Mouse (Mus musculus): Measurements from ENCODE around the gene Itgal.
"Not testable (repeated sequence)": the region's sequence is repeated elsewhere in the genome, so short reads cannot be mapped to it uniquely, and the experiment has no call there.

Itgal gene

DNA sequence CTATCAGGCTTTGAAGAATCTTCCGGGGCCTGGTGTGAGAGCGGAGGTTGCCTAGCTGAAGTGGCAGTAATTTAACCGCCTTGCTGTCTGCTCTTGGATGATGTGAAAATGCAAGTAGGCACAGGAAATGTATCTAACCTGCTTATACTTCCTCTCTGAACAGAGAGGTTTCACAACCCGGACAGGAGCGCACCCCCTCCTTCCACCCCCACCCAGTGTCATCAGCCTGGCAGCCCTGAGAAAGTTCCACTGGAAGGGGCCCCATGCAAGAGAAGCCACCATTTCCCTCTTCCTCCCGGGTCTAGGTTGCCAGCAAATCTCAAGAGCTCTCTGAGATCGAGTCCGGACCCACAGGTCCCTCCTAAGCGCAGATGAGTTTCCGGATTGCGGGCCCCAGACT lies at the start of gene Itgal:
Itgal (plus strand) TSS at position 163 of the 400 bp plus-strand sequence.
- in situ Hi-C loops (cut with MboI, MseI), result no loop called here

DNA sequence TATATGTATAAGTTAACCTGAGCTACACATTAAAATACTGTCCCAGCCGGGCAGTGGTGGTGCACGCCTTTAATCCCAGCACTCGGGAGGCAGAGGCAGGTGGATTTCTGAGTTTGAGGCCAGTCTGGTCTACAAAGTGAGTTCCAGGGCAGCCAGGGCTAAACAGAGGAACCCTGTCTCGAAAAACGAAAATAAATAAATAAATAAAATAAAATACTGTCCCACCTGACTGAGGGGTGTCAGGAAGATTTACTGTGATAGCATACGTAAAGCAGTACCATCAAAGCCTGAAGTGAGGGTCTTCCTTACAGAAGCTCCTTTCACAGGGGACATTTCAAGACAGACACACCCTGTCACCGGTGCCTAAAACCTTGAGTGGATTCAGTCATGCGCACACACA lies 45.5 kb upstream of the Itgal start:
- in situ Hi-C loops (cut with MboI, MseI), result not testable (repeated sequence)

DNA sequence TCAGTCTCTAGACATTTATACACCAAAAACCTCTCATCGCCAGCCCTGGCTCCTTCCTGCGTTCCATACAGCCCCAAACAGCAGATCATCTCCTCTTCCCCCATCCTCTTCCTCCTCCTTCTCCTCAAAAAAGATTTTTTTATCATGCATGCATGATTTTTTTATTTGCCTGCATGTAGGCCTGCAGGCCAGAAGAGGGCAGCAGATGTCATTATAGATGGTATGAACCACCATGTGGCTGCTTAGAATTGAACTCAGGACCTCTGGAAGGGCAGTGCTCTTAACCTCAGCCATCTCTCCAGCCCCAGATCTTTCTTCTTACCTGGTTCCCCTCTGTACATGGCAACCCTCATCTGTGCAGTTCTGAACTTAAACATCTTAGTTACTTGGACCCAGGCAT lies 43.6 kb upstream of the Itgal start:
- in situ Hi-C loops (cut with MboI, MseI), result no loop called here

DNA sequence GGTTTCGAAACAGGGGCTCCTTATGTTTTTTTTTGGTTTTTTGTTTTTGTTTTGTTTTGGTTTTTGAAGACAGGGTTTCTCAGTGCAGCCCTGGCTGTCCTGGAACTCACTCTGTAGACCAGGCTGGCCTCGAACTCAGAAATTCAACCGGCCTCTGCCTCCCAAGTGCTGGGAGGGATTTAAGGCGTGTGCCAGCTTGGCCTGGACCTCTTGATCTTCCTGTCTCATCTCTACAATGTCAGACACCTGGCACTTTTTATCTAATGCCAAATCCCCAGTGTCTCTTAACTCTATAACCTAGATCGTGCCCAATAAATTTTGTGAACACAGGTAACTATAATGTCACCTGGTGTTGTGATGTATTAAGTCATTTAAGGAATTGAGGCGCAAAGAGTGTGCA lies 42.7 kb upstream of the Itgal start:
- in situ Hi-C loops (cut with MboI, MseI), result no loop called here

DNA sequence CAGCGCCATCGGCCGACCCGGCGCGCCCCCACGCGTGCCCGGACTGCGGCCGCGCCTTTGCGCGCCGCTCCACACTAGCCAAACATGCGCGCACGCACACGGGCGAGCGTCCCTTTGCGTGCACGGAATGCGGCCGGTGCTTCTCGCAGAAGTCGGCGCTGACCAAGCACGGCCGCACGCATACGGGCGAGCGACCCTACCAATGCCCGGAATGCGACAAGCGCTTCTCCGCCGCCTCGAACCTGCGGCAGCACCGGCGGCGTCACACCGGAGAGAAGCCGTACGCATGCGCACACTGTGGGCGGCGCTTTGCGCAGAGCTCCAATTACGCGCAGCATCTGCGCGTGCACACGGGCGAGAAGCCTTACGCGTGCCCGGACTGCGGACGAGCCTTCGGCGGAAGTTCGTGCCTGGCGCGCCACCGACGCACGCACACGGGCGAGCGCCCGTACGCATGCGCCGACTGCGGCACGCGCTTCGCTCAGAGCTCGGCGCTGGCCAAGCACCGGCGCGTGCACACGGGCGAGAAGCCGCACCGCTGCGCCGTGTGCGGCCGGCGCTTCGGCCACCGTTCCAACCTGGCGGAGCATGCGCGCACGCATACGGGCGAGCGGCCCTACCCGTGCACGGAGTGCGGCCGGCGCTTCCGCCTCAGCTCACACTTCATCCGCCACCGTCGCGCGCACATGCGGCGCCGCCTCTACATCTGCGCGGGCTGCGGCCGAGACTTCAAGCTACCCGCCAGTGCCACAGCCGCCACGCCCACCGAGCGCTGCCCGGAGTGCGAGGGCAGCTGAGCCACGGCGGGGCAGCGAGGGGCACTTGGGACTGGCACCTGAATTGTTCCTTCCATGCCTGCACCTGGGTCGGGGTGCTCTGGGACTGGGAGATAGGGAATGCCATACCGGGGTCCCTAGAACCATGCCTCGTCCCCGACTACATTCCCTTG lies 42.0 kb upstream of the Itgal start:
- in situ Hi-C loops (cut with MboI, MseI), result no loop called here

DNA sequence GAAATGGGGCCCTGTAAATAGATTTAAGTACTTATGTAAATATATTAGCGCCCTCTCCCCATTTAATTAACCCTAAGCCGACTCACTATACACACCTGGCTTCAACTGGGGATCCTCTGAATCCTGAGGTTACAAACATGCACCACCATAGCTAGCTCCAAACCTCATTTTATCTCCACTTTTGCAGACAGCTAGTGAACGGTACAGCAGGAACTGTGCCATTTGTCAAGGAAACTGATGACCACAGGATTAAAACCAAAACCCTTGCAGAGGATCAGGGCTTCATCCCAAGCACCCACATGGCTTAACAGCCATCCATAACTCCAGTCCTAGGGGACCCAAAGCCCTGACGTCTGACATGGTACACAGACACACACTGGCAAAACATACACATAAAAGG lies 41.1 kb upstream of the Itgal start:
- in situ Hi-C loops (cut with MboI, MseI), result no loop called here

DNA sequence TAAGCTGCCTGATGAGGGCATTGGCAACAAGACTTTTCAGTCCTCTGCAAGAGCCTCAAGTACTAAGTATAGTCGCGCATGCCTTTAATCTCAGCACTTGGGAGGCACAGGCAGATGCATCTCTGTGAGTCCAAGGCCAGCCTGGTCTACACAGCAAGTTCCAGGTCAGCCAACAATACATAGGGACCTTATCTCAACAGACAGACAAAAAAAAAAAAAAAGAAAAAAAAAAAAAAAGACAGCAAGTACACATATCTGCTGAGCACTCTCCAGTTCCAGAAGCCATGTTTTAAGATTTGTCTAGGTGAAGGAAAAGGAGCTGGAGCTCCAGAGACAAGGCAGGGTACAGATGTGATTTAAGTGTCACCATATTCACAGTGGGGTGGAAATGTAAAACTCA lies 40.1 kb upstream of the Itgal start:
- in situ Hi-C loops (cut with MboI, MseI), result no loop called here

DNA sequence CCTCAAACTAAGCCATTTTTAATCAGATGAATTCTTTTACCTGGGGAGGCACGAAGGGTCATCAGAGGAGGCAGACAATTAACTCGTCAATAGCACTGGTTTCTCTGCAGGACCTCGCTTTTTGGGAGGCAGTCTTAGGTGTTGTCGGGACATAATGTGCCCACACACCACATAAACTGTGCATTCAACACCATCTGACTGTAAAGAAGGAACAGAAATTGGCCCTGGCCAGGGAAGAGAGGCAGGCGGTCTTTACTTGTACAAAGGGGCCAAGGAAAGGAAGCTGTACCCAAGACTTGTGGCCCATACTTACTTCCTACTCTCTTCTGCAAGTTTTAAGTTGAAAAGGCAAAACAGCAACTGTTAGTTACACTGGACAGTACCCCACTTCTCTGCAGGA lies 39.5 kb upstream of the Itgal start:
- in situ Hi-C loops (cut with MboI, MseI), result no loop called here

DNA sequence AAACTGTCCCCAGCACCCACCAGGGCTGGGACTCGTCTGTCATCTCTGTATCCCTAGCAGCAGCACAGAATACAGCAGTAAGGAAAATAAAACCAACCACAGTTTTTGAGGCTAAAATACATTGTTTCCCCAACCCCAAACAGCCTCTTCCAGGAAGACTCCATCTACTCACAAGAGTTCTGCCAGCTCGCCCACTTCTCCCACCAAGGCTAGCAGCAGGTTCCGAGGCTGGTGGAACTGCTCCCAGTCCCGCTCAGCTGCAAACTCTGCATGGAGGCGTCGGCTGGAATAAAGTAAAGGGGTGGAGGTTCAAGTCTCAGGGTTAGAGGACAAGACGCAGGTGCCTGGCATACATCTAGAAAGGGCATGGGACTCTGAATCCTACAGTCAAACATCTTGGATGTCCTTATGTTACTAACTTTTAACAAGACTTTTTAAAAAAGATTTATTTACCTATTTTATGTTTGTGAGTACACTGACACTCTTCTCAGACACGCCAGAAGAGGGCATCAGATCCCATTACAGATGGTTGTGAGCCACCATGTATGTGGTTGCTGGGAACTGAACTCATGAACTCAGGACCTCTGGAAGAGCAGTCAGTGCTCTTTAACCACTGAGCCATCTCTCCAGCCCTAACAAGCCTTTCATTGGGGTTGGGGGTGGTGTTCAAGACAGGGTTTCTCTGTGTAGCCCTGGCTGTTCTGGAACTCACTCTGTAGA lies 36.7 kb upstream of the Itgal start:
- in situ Hi-C loops (cut with MboI, MseI), result no loop called here

DNA sequence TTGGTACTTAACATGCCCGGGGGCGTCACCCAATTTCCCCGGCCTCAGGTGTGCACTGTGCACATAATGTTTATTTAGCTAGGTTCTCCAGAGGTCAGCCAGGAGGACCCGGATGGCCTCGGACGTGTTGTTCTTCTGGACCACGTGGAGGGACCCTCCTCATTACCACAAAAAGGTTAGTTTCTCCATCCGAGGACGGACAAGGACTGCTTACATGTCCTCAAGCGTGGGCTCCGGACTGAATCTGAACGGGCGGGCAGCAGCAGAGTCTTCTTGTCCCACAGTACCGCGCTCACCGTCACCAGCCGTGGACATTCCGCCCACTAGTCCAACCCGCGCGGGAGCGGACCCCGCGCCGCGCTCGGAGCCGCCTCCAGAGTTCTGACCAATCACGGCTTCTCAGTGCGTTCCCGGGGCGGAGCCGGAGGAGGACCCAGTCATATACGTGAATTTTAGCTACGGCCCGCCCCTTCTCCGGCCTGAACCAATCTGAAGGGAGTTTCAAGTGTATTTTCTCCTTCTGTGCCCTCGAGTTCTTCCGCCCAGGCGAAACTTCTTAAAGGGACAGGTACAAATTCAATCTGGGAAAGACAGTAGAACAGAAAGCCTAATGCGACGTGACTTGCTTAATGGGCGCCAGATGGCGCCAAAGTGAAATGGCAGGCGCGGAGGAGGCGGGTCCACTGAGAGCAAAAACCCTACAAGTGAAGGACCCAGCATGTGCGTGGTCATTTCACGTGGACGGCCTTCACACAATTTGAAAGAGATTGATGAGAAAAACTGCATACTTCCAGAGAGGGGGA lies 35.5 kb upstream of the Itgal start, which contains the start of gene Dctpp1:
Dctpp1 (minus strand) TSS at position 401 of the 803 bp plus-strand sequence.
- in situ Hi-C loops (cut with MboI, MseI), result no loop called here

DNA sequence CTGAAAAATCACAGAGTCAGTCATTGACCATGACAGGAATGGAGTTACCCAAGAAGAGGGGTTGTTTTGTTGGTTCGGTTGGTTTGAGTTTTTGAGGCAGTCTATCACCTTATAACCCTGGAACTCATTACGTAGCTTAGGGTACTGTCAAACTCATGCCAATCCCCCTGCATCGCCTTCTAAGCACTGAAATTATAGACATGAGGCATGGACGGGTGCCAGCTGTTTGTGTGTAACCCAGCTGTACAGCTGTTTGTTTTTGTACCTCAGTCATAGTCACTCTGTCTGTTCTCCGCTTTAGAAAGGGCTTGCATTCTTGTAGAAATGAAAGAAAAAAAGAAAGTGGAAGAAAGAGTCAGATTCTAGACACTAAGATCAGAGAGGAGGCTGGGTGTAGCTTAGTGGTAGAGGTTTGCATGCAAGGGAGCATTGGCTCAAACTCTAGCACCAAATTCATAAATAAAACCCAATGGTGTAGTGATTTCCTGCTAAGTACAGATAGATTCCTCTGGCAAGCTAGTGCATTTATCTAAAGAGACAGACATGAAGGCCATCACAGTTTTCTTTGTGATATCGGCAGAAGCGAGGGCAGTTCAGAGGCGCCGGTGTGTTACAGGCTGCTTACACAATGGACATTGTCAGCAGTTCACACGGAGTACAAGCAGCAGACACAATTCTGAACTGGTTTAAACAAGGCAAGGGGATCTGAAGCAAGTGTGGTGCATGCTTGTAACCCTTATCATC lies 33.7 kb upstream of the Itgal start:
- in situ Hi-C loops (cut with MboI, MseI), result no loop called here

DNA sequence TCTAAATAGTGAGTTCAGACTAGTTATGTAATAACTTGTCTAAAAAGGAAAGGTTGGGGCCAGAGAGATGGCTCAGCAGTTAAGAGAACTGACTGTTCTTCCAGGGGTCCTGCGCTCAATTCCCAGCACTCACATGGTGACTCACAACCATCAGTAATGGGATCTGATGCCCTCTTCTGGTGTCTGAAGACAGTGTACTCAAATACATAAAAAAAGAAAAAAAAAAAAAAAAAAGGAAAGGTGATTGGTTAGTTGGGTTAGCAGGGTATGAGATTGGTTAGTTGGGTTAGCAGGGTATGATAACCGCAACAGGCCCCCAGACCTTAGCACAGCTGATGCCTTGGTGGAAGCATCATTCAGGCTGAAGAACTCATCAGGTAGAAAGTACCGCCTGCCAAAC lies 32.5 kb upstream of the Itgal start:
- in situ Hi-C loops (cut with MboI, MseI), result no loop called here

DNA sequence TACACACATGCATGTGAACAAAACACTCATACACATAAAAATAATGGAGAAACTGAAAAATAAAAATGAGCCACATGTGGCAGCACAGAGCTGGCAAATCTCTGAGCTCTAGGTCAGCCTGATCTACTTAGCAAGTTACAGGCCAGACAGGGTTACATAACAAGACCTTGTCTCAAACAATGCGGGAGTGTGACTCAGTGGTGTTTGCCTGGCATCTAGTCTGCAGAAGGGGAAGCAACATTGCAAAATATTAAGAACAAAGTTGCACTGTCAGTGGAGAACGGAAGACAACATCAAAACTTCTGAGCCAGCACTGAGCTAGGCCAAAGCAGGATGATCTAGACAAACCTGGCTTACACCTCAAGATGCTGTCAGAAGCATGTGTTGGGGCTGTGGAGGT lies 25.8 kb upstream of the Itgal start:
- in situ Hi-C loops (cut with MboI, MseI), result no loop called here

DNA sequence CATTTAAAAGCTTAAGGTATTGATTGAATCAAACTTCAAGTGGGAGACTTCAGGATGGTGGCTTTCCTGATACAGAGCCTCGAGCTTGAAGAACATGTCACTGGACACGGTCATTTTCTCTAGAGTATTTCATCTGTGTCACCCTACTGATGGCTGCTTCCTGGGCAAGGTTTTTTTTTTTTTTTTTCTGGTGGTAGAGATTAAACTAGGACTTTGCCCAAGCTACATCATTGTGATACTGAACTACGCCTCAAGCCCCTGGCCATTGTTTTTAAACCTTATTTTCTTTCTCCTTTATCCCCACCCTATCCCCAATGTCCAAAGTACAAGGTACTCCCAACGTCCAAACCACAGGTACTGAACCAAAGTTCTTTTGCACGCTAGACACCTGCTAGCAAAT lies 25.4 kb upstream of the Itgal start:
- in situ Hi-C loops (cut with MboI, MseI), result no loop called here

DNA sequence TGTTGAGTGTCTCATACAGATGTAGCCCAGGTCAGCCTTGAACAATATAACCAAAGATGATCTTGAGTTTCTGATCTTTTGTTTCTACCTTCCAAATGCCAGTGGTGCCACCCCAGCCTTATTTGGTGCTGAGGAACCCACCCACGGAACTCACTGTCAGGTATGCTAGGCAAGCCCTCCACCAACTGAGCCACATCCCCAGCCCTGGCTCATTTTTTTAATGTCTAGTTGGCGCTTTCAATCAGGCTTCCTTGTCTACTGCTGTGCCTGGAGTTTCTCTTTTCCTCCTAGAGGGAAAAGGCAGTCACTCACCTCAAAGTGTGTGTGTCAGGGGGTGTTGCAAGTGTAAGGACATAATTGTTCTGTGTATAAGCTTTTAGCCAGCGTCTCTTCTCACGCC lies 25.0 kb upstream of the Itgal start:
- in situ Hi-C loops (cut with MboI, MseI), result no loop called here

DNA sequence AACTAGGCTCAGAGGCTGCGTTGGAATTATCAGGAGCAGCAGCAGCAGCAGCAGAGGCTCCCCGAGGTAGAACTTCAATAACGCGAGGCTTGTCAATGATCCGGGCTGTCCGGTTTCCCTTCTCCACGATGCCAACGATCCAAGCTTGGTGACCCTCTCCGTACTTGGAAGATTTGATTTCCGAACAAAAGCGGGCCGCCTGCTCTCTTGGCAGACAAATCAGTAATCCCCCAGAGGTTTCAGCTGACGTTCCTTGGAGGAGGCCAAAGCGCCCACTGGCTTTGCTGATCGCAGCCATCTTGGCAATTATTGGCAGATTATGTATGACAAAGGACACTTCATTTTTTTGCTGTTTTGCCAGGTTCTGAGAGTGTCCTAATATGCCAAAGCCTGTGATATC lies 23.5 kb upstream of the Itgal start:
- in situ Hi-C loops (cut with MboI, MseI), result no loop called here

DNA sequence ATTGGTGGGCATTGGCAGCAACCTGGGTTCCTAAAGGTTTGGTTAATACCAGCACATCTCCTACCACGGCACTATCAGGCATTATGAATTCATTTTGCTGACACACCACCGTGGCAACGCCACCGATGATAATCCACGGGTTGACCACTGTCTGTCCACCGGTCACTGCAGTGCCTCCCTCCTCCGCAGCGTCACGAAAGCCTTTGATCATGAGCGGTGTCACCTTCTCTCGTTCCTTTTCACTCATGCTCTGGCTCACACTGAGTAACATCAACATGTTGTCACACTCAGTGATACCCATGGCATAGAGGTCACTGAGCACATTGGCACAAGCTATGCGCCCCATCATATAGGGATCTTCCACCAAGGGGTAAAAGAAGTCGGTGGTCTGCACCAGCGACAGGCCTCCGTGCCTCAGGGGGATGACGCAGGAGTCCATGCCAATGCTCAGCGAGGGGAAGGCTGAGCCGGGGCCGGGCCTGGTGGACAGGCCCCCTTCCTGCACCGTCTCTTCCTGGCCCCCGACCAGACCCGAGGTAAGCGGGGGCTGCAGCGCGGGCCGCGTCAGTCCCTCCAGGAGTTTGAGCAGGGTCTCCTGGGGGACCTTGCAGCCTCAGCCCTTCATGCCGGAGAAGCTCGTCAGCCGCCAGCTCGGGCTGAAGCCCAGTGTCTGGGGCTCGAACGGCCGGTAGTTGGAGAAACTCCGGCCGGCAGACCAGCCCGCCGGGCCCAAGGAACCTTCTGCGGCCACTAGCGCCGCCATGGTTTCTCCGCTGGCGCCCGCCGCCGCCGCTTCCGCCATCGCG lies 22.7 kb upstream of the Itgal start:
- in situ Hi-C loops (cut with MboI, MseI), result no loop called here

DNA sequence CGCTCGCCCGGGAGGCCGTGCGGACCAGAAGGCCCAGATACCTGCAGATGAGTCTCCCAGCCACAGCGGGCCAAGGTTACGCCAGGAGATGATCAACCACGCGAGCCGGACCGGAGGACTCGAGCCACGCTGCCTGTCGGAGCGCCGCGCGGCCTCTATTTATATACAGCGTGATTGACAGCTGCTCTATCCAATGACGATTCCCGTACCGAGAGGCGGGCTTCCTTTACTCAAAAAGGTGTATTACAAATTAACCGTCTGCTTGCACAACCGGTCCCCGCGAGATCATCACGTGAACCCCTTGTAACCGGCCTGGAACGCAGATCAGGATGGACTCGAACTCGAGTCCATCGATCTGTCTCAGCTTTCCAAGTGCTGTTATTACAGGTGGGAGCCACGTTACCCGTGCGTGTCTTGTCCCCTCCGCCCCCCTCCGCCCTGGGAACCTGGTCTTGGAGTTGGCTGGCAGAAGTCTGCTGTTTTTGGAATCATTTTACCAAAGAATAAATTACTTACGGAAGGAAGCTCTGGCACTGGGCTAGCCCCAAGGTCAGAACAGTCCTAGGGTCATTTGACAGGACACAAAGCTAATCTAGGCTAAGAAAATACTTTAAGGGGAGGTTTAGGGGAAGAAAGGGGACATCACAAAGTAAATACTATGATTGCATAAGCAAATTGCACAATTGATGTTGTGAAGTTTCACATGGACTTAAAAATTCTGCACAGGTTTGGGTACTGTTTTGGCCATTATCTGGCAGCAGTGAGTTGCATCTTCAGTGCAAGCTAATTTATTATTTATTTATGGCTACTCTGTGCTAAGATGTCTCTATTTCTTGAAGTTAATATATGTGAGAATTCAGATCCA lies 21.9 kb upstream of the Itgal start, which contains the start of gene Sephs2:
Sephs2 (minus strand) TSS at position 131 of the 865 bp plus-strand sequence.
- in situ Hi-C loops (cut with MboI, MseI), result no loop called here

DNA sequence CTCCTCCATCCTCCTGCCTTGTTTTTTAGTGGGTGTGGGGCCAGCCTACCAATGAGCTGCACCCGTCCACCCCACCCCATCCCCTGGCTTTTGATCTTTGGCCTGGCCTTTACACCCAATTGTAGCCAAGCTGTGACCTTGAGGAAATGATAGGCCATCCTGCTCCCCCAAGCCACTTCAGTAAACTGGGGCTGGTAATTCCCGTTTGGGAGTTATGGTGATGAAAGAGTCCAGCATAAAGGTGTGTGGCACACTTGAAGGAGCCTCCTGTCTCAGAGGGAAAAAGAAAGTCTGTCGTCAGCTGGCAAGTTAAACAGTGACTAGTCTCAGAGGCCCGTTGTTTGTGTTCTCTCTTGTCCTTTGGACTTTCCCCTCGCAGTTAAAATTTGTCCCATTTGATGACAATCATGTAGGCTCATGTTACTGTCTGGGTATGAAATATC lies 19.5 kb upstream of the Itgal start:
- in situ Hi-C loops (cut with MboI, MseI), result no loop called here
